Mouse (Mus musculus): ENCODE results near the gene 4930590J08Rik. TPM values are rescaled to one million over a fixed set of nuclear protein-coding genes. Genes with fewer than 3 reads are reported as not detected.

4930590J08Rik gene
- polyA plus RNA-seq, 1 experiment from 2014 or later: 1.5 TPM

Other genes starting within 250 kb of the 4930590J08Rik start
- gene Slc6a6, start 218.8 kb upstream of the 4930590J08Rik start, polyA plus RNA-seq (2015; fragmentation: Nextera tagmentation; extraction: Ambion mirVana): 89.5 and 102 TPM in 2 replicates
- gene Grip2, start 75.6 kb upstream of the 4930590J08Rik start, polyA plus RNA-seq (2015; fragmentation: Nextera tagmentation; extraction: Ambion mirVana): 7.7 and 8.6 TPM in 2 replicates
- 39.7 and 42.1 TPM in 2 replicates for gene Ccdc174, start 24.8 kb upstream of the 4930590J08Rik start, polyA plus RNA-seq (2015; fragmentation: Nextera tagmentation; extraction: Ambion mirVana)
- 17.3 and 17.6 TPM in 2 replicates for gene Fgd5, start 76.1 kb downstream of the 4930590J08Rik start, polyA plus RNA-seq (2015; fragmentation: Nextera tagmentation; extraction: Ambion mirVana)
- gene Nr2c2, start 188.6 kb downstream of the 4930590J08Rik start, polyA plus RNA-seq (2015; fragmentation: Nextera tagmentation; extraction: Ambion mirVana): 26.7 and 34.5 TPM in 2 replicates

Data from neural tube, embryonic 15.5 days (tissue).